Mouse (Mus musculus) naive thymus-derived CD4-positive, alpha-beta T cell, adult 5 months (primary cell): ENCODE results near the gene Dll1. TPM values are rescaled to one million over a fixed set of nuclear protein-coding genes. Genes with fewer than 3 reads are reported as not detected.

Experiments used
- polyA plus RNA-seq: library from polyadenylated mRNA; unstranded; fragments of 100-300 nt; shearing (Covaris generic); gene quantifications from one replicate; pipeline ENCODE4 v1.2.1, GENCODE M21; 2017

The Dll1 gene
- not detected for polyA plus RNA-seq

GRCm38 (mm10) chr17:15376494-15377181, at the start of gene Dll1:
Gene Dll1, minus strand, starts transcription at chr17:15376872.

GRCm38 (mm10) chr17:15395997-15396675, 19.5 kb upstream of the Dll1 start, which contains the start of gene Fam120b:
Gene Fam120b, plus strand, starts transcription at chr17:15396202.

Other genes starting within 250 kb of the Dll1 start
- gene Fam120b, start 19.3 kb upstream of the Dll1 start, polyA plus RNA-seq: 33.1 TPM
- gene Psmb1, start 122.9 kb upstream of the Dll1 start, polyA plus RNA-seq: 196 TPM
- 45.4 TPM for gene Tbp, start 123.0 kb upstream of the Dll1 start, polyA plus RNA-seq
- gene Pdcd2, start 150.4 kb upstream of the Dll1 start, polyA plus RNA-seq: 88.5 TPM
- gene Prdm9, start 187.5 kb upstream of the Dll1 start, polyA plus RNA-seq: 10.3 TPM